Mouse (Mus musculus): ENCODE measurements around the gene Srsf10. TPM values are rescaled to one million over a fixed set of nuclear protein-coding genes. Genes with fewer than 3 reads are reported as not detected.

The Srsf10 gene
- polyA plus RNA-seq (2016; fragmentation: Nextera tagmentation; extraction: Ambion mirVana), result 188 and 227 TPM in 2 replicates

DNA sequence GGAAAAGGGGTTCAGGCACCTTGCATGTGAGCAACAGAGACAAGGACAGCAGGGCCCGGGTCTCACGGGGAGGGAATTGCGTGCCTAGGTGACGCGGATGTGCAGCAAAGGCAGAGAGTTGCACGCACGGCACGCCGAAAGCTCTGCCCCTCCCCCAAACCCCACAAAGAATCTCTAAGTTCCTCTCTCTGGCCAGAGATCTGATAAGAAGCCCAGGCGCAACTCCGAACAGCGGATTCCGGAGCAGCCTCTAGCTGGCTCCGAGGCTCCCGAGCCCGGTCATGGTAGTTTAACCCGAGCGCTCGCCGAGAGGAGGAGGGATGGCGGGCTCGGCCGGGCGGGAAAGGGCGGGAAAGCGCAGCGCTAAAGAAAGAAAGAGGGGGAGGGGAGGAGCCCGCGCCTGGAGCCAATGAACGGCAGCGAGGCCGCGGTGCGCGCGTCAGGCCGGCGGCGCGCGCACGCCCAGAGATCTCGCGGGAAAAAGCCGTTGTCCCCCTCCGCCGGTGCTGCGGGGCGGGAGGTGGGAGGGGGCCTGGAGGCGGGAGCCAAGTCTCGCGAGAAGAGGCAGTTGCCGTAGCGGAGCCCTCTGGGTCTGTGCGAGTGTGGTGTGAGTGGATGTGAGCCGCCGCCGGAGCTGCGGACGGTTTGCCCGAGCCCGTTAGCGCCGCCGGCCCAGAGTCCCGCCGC is at the start of gene Srsf10:
Srsf10 (plus strand) TSS at position 212 of the 687 bp plus-strand sequence.
- H3K36me3 ChIP-seq, result 0 out of 2 replicates have a peak, but pooled peaks cover 7% of the 10 kb centered on the region
- H3K27ac ChIP-seq, result peak within 1 kb of the TSS; percentile 99
- peak; percentile 99 for DNase-seq (ENCODE audit: low spot score)
- no peaks in the 10 kb centered on the region for H3K27me3 ChIP-seq (ENCODE audit: insufficient read depth, poor library complexity, severe bottlenecking)
- H3K4me3 ChIP-seq, result peak within 1 kb of the TSS; percentile 92
- H3K9me3 ChIP-seq, result no peaks in the 10 kb centered on the region
- under 1% methylated on average over 67 of the region's 67 CpGs for WGBS
- H3K4me1 ChIP-seq, result peaks cover 32% of the 10 kb centered on the region

- H3K4me1 ChIP-seq, result peaks cover 7% of the 10 kb centered on the region
- H3K27me3 ChIP-seq (ENCODE audit: insufficient read depth, poor library complexity, severe bottlenecking), result no peaks in the 10 kb centered on the region
- DNase-seq (ENCODE audit: low spot score), result no peak
- H3K4me3 ChIP-seq, result no peak overlapping the region
- WGBS, result 77% methylated on average over 7 of the region's 7 CpGs
- no peak overlapping the region for H3K27ac ChIP-seq
- H3K36me3 ChIP-seq, result no peaks in the 10 kb centered on the region
- no peaks in the 10 kb centered on the region; the same call in 1 of the 2 replicates for H3K9me3 ChIP-seq
Observed at GRCm38 (mm10) chr4:135814896-135815295, 40.7 kb upstream of the Srsf10 start.

DNA sequence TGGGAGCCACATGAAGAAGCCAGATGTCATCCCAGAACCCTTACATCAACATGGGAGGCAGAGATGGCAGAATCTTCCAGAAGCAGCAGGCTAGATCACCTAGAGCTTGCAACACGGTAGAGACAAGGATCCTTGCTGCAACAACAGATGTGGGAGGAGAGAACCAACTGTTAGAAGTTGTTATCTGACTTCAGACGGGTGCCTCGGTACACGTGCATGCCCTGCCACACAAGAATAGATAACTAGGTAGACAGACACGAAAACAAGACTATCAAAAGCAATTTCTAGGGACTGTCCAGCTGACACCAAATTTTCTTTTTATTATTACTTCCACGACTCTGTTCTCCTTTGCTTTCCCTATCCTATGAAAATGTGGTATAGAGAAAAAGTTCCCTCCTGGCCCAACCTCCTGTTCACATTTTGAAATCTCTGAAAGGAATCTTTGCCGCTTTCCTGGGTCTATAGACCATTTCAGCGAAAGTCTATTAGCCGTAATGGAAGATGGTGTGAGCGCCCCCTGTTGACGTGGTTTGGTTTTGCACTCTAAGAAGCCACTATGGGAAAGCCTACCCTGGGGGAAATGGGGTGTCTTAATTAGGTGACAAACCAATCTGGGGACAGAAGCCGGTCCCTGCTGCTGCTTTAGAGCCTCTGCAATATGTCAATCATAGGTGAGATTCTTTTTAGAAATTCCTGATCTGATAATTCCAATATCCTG is 38.5 kb upstream of the Srsf10 start:
- H3K4me1 ChIP-seq, result no peaks in the 10 kb centered on the region; the same call in 1 of the 2 replicates
- H3K27ac ChIP-seq, result no peak overlapping the region
- H3K9me3 ChIP-seq, result no peaks in the 10 kb centered on the region; the same call in 1 of the 2 replicates
- H3K36me3 ChIP-seq, result no peaks in the 10 kb centered on the region
- no peaks in the 10 kb centered on the region for H3K27me3 ChIP-seq (ENCODE audit: insufficient read depth, poor library complexity, severe bottlenecking)
- no peak overlapping the region for H3K4me3 ChIP-seq
- WGBS, result 34% methylated on average over 12 of the region's 12 CpGs
- no peak for DNase-seq (ENCODE audit: low spot score)

DNA sequence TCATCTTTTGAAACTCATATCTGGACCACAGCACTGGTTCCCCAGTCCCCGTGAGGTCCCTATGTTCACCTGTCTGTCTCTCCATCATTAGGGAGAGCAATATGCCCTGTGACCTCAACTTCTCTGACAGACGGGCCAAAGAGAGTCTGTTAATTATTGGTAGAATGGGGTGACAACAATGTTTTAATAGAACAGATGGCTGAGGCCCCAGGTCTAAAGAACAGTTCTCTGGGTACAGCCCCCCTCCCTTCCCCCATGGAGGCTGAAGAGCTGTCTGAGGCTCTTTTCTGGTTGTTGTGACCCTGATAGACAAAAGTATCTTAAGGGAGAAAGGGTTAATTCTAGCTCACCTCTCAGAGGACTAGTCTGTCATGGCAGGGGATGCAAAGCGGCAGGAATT is 37.2 kb upstream of the Srsf10 start:
- 81% methylated on average over 3 of the region's 3 CpGs for WGBS
- DNase-seq (ENCODE audit: low spot score), result no peak

DNA sequence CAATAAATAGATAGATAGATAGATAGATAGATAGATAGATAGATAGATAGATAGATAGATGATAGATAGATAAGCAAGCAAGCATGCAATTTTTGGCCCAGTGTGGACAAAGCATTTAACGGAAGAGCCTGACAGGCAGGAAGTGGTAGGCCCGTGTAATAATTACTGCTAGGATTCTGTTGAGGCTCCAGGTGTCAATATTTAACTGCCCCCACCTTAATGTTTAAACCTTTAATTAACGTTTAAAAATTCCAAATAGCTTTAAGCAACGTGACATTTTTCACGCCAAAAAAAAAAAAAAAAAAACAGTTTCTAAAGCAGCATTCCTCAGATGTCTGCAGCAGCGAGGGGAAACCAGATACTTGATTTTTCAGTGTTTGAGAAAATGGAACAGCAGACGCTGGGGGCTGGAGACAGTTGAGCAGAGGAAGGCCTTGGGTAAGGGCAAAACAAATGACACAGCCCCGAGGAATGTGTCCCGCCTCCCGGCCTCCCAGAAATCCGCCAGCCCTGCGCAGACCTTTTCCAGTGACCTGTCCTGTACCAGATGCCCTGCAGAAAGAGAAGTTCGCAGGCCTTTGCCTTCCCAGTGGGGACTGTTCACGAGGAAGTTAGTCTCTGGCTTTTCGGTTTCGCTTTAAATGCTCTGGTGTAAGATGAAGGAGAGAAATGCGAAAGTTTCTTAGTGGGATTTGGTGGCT is 35.6 kb upstream of the Srsf10 start:
- H3K4me3 ChIP-seq, result peak overlapping the region; percentile 1; the same call in 1 of the 2 replicates
- H3K36me3 ChIP-seq, result no peaks in the 10 kb centered on the region
- H3K27ac ChIP-seq, result peak overlapping the region; percentile 57; the same call in 1 of the 2 replicates
- WGBS, result 58% methylated on average over 17 of the region's 17 CpGs
- no peak for DNase-seq (ENCODE audit: low spot score)
- no peaks in the 10 kb centered on the region; the same call in 1 of the 2 replicates for H3K4me1 ChIP-seq
- H3K27me3 ChIP-seq (ENCODE audit: insufficient read depth, poor library complexity, severe bottlenecking), result no peaks in the 10 kb centered on the region
- no peaks in the 10 kb centered on the region for H3K9me3 ChIP-seq

More for the DNA sequence above, 37.2 kb upstream of the Srsf10 start:
- no peaks in the 10 kb centered on the region for H3K9me3 ChIP-seq
- H3K27ac ChIP-seq, result no peak overlapping the region
- no peaks in the 10 kb centered on the region for H3K27me3 ChIP-seq (ENCODE audit: insufficient read depth, poor library complexity, severe bottlenecking)
- H3K36me3 ChIP-seq, result no peaks in the 10 kb centered on the region
- no peaks in the 10 kb centered on the region; the same call in 1 of the 2 replicates for H3K4me1 ChIP-seq
- no peak overlapping the region for H3K4me3 ChIP-seq

GRCm38 (mm10) chr4:135821772-135822171 is 33.8 kb upstream of the Srsf10 start:
- no peaks in the 10 kb centered on the region for H3K9me3 ChIP-seq
- H3K36me3 ChIP-seq, result no peaks in the 10 kb centered on the region
- 78% methylated on average over 4 of the region's 4 CpGs for WGBS
- no peaks in the 10 kb centered on the region; the same call in 1 of the 2 replicates for H3K4me1 ChIP-seq
- no peak overlapping the region for H3K27ac ChIP-seq
- H3K4me3 ChIP-seq, result no peak overlapping the region
- no peaks in the 10 kb centered on the region for H3K27me3 ChIP-seq (ENCODE audit: insufficient read depth, poor library complexity, severe bottlenecking)
- DNase-seq (ENCODE audit: low spot score), result no peak

DNA sequence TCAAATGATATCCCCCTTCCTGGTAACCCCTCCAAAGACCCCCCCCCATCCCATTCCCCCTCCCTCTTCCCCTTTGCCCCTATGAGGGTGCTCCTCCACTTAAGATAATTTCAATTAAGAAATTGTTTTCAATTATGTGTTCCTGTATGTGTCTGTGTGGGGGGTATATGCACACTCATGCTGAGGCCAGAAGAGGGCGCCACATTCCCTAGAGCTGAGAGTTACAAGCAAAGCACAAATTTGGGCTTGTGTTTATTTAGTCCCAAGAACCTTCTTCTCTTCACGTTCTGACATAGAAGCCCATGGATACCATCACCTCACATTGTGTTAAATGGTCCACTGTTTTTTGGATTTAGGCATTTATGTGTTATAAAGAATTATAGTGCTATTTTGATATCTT is 32.2 kb upstream of the Srsf10 start:
- Histone ChIP-seq H3K36me3 (no peaks in the 10 kb centered on the region), H3K4me1 (peaks cover under 1% of the 10 kb centered on the region), H3K27me3 (ENCODE audit: insufficient read depth, poor library complexity, severe bottlenecking) (no peaks in the 10 kb centered on the region), H3K27ac (no peak overlapping the region), H3K4me3 (no peak overlapping the region), H3K9me3 (no peaks in the 10 kb centered on the region)
- 63% methylated on average over 2 of the region's 2 CpGs for WGBS
- DNase-seq (ENCODE audit: low spot score), result no peak

DNA sequence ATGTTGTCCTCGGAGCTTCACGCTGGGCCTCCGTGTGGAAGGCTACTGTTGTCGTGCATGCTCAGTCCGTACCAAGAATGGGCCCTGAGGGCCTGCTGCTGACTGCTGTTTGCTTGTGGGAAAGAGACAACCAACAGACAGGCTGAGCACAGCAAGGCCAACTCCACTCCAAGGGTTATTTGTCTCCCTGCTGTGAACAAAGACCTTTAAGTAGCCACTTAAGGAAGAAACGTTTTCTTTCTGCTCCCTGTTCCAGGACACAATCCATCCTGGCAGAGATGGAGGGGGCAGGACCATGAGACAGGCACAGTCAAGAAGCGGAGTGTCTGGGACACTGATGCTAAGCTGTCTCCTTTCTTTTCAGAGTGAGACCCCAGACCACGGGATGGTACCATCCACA is 31.3 kb upstream of the Srsf10 start:
- peaks cover 10% of the 10 kb centered on the region for H3K4me1 ChIP-seq
- H3K27me3 ChIP-seq (ENCODE audit: insufficient read depth, poor library complexity, severe bottlenecking), result no peaks in the 10 kb centered on the region
- no peaks in the 10 kb centered on the region for H3K36me3 ChIP-seq
- 50% methylated on average over 8 of the region's 8 CpGs for WGBS
- DNase-seq (ENCODE audit: low spot score), result no peak
- no peak overlapping the region for H3K4me3 ChIP-seq
- H3K27ac ChIP-seq, result peak overlapping the region; percentile 7; the same call in 1 of the 2 replicates
- H3K9me3 ChIP-seq, result no peaks in the 10 kb centered on the region

DNA sequence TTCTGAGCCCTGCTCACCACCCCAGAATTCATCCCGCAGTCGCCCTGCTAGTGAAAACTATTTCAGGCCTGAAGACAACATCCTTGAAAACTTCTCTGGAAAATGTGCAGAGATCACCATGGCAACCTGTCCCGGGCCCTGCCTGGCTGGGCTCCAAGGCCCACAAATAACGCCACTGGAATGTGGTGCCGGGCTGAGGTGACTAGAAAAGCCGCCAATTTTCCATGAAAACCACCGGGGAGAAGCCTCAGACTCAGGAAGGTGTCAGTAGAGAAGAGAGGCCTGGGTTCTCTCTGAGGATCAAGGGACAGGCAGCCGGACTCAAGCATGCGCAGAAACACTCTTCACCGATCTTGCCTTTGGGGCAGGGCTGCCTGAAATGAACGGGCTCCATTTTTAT is 27.1 kb upstream of the Srsf10 start:
- WGBS, result 19% methylated on average over 11 of the region's 11 CpGs
- Histone ChIP-seq H3K27ac (peak overlapping the region; percentile 85), H3K9me3 (no peaks in the 10 kb centered on the region), H3K36me3 (no peaks in the 10 kb centered on the region), H3K4me1 (peaks cover 20% of the 10 kb centered on the region), H3K27me3 (ENCODE audit: insufficient read depth, poor library complexity, severe bottlenecking) (no peaks in the 10 kb centered on the region), H3K4me3 (peak overlapping the region; percentile 35)
- peak; percentile 91 for DNase-seq (ENCODE audit: low spot score)

GRCm38 (mm10) chr4:135832070-135832469 is 23.5 kb upstream of the Srsf10 start:
- no peaks in the 10 kb centered on the region for H3K9me3 ChIP-seq
- no peak overlapping the region for H3K27ac ChIP-seq
- H3K36me3 ChIP-seq, result no peaks in the 10 kb centered on the region
- DNase-seq (ENCODE audit: low spot score), result no peak
- peaks cover 25% of the 10 kb centered on the region for H3K4me1 ChIP-seq
- WGBS, result 79% methylated on average over 11 of the region's 11 CpGs
- no peaks in the 10 kb centered on the region for H3K27me3 ChIP-seq (ENCODE audit: insufficient read depth, poor library complexity, severe bottlenecking)
- no peak overlapping the region for H3K4me3 ChIP-seq

- 0 out of 2 replicates have a peak overlapping the region, but pooled peaks have one; percentile 37 for H3K27ac ChIP-seq
- DNase-seq (ENCODE audit: low spot score), result no peak
- H3K4me1 ChIP-seq, result peaks cover 23% of the 10 kb centered on the region
- no peaks in the 10 kb centered on the region for H3K9me3 ChIP-seq
- H3K36me3 ChIP-seq, result no peaks in the 10 kb centered on the region
- no peaks in the 10 kb centered on the region for H3K27me3 ChIP-seq (ENCODE audit: insufficient read depth, poor library complexity, severe bottlenecking)
- H3K4me3 ChIP-seq, result no peak overlapping the region
- WGBS, result 72% methylated on average over 12 of the region's 12 CpGs
Observed at GRCm38 (mm10) chr4:135833301-135834123, 22.0 kb upstream of the Srsf10 start.

GRCm38 (mm10) chr4:135834124-135834717 is 21.3 kb upstream of the Srsf10 start:
- 78% methylated on average over 8 of the region's 8 CpGs for WGBS
- Histone ChIP-seq H3K36me3 (no peaks in the 10 kb centered on the region), H3K27ac (0 out of 2 replicates have a peak overlapping the region, but pooled peaks have one; percentile 37), H3K4me1 (peaks cover 23% of the 10 kb centered on the region), H3K9me3 (no peaks in the 10 kb centered on the region), H3K4me3 (no peak overlapping the region), H3K27me3 (ENCODE audit: insufficient read depth, poor library complexity, severe bottlenecking) (no peaks in the 10 kb centered on the region)
- no peak for DNase-seq (ENCODE audit: low spot score)
